In the genomic region with DNA sequence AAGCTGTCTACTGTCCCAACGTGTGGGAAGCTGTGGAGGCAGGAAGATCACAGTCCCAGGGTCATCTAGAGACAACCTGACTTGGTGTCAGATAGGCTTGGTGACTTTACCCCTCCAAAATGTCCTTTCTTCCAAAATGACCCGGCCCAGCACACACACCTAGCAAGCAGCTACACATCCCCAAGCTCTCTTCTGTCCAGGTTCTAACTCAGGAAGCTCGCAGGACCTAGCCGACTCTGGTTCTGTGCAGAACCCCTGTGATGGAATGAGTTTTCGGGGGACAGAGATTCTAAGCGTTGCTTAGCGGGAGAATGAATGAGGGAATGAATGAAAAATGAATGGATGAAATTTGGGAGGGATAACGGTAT, we compare ENCODE assay signal across 9 mouse cellular contexts. TPM values are rescaled to one million over a fixed set of nuclear protein-coding genes. Genes with fewer than 3 reads are reported as not detected.
DNase-seq lines count a peak whose midpoint lies in the region; ATAC-seq and TF ChIP-seq lines count a peak whose summit lies in the region.
"Had no signal": no experiment of that assay in that cellular context is flagged by ENCODE, and none has a peak within 500 bp of the region (broad histone marks: within the 10 kb centered on the region; RNA-seq: fewer than 3 reads in every experiment).

No protein-coding gene starts in this region.

- H3K4me3 ChIP-seq in heart, embryonic 14.5 days (ENCODE audit: control insufficient read depth in 1 of 2, insufficient read depth in 1 of 2, low read depth in 1 of 2, low read length in 2 of 2): peak overlapping the region; percentile 74 to 86
- H3K4me3 ChIP-seq in G1E (ENCODE audit: low read depth, low read length): peak overlapping the region; percentile 90
- peak overlapping the region; percentile 87 for H3K4me3 ChIP-seq in forebrain, embryonic 16.5 days (replicated peaks; ENCODE audit: low read length)
- H3K4me3 ChIP-seq in midbrain, embryonic 10.5 days: peak overlapping the region; percentile 96

- 12% methylated on average over 8 of the region's 8 CpGs for WGBS in heart, embryonic 14.5 days
- WGBS in forebrain, embryonic 16.5 days: 21% methylated on average over 8 of the region's 8 CpGs
- 21% methylated on average over 8 of the region's 8 CpGs for WGBS in midbrain, embryonic 10.5 days

- peak overlapping the region; percentile 81 for H3K4me2 ChIP-seq in heart, embryonic 14.5 days (ENCODE audit: low read length)
- H3K4me2 ChIP-seq in forebrain, embryonic 16.5 days (ENCODE audit: low read length): peak overlapping the region; percentile 77

- no peak for ATAC-seq in heart, embryonic 14.5 days (ENCODE audit: insufficient number of reproducible peaks, insufficient read depth, low FRiP score, low read depth)
- ATAC-seq in G1E (ENCODE audit: extremely low read depth, insufficient number of reproducible peaks, low FRiP score, poor library complexity, severe bottlenecking): no peak
- peak; percentile 24 for ATAC-seq in forebrain, embryonic 16.5 days

- peak overlapping the region in 1 of 2 experiments; percentile 92; a peak in 2 of 4 replicates for H3K27ac ChIP-seq in heart, embryonic 14.5 days (replicated peaks in 1 of 2; ENCODE audit: control insufficient read depth in 1 of 2, insufficient read depth in 1 of 2, low read depth in 2 of 2, low read length in 2 of 2)
- H3K27ac ChIP-seq in forebrain, embryonic 16.5 days (ENCODE audit: low read length): peak overlapping the region; percentile 85
- H3K27ac ChIP-seq in midbrain, embryonic 10.5 days (replicated peaks): peak overlapping the region; percentile 97

- 0 out of 2 replicates have a peak, but pooled peaks cover under 1% of the 10 kb centered on the region for H3K36me3 ChIP-seq in heart, embryonic 14.5 days (ENCODE audit: control insufficient read depth, insufficient read depth, low read length)
- peaks cover 13% of the 10 kb centered on the region for H3K36me3 ChIP-seq in G1E (replicated peaks)
- H3K36me3 ChIP-seq in forebrain, embryonic 16.5 days (ENCODE audit: control insufficient read depth, insufficient read depth): no peaks in the 10 kb centered on the region
- H3K36me3 ChIP-seq in midbrain, embryonic 10.5 days: peaks cover 14% of the 10 kb centered on the region

- no peak for TF ChIP-seq CTCF in G1E (IDR thresholded peaks at IDR 0.05; ENCODE audit: low read depth, low read length)

- peak overlapping the region; percentile 94 for H3K9ac ChIP-seq in heart, embryonic 14.5 days (ENCODE audit: low read length)
- peak overlapping the region; percentile 91 for H3K9ac ChIP-seq in forebrain, embryonic 16.5 days (replicated peaks; ENCODE audit: low read depth, low read length)

- DNase-seq in heart, postnatal 14 days: no peak
- no peak for DNase-seq in G1E (ENCODE audit: low spot score)
- no peak for DNase-seq in midbrain, embryonic 10.5 days (ENCODE audit: low spot score)
- no peak for DNase-seq in right cerebral cortex, adult 2 months (ENCODE audit: low spot score in 2 of 2)
- no peak for DNase-seq in urinary bladder, postnatal 25 days (ENCODE audit: low spot score)
- DNase-seq in urinary bladder, adult 2 months (ENCODE audit: low spot score): no peak

- H3K4me1 ChIP-seq in heart, embryonic 14.5 days (ENCODE audit: control insufficient read depth in 2 of 2, insufficient read depth in 2 of 2, low read length in 2 of 2): peaks cover 8 to 21% of the 10 kb centered on the region in 2 experiments
- H3K4me1 ChIP-seq in G1E (ENCODE audit: insufficient read depth, low read depth, low read length): peaks cover 46% of the 10 kb centered on the region
- H3K4me1 ChIP-seq in forebrain, embryonic 16.5 days (replicated peaks; ENCODE audit: control insufficient read depth, insufficient read depth, low read length): peaks cover 14% of the 10 kb centered on the region
- H3K4me1 ChIP-seq in midbrain, embryonic 10.5 days: peaks cover 17% of the 10 kb centered on the region

- no peaks in the 10 kb centered on the region for H3K9me3 ChIP-seq in heart, embryonic 14.5 days (ENCODE audit: control insufficient read depth, low read length)
- H3K9me3 ChIP-seq in G1E (replicated peaks): no peaks in the 10 kb centered on the region
- H3K9me3 ChIP-seq in forebrain, embryonic 16.5 days (ENCODE audit: control insufficient read depth, low read length): no peaks in the 10 kb centered on the region
- no peaks in the 10 kb centered on the region for H3K9me3 ChIP-seq in midbrain, embryonic 10.5 days (replicated peaks)

- intact Hi-C loops in heart, postnatal 14 days (cut with DNase I): loop anchor here (10.0 kb wide), 1 partner anchor 299 kb away; no protein-coding TSS in a partner anchor

- H3K27me3 ChIP-seq in heart, embryonic 14.5 days (ENCODE audit: control insufficient read depth, insufficient read depth, low read length): 0 out of 2 replicates have a peak, but pooled peaks cover 3% of the 10 kb centered on the region
- H3K27me3 ChIP-seq in G1E (ENCODE audit: insufficient read depth, low read length): peaks cover 4% of the 10 kb centered on the region; the same call in 1 of the 2 replicates
- H3K27me3 ChIP-seq in forebrain, embryonic 16.5 days (replicated peaks; ENCODE audit: control insufficient read depth, insufficient read depth, low read length): peaks cover 12% of the 10 kb centered on the region
- peaks cover 16% of the 10 kb centered on the region; the same call in 1 of the 2 replicates for H3K27me3 ChIP-seq in midbrain, embryonic 10.5 days (ENCODE audit: low read depth, poor library complexity, severe bottlenecking)

RNA-seq across cellular contexts. Expression of gene Map1s, which starts 0.3 kb away (rescaled TPM):
- 24.8 and 29.9 TPM in 2 replicates for polyA plus RNA-seq in heart, embryonic 14.5 days (2014; fragmentation: Nextera tagmentation; extraction: Ambion mirVana)
- total RNA-seq in heart, postnatal 14 days (2021): 10 to 100 TPM; 20.5 to 24.8 TPM
- total RNA-seq in G1E (2014; fragmentation: Nextera tagmentation) (26.3 and 29.6 TPM in 2 replicates), G1E (2017) (8.7 and 9.5 TPM in 2 replicates)
- 135 and 147 TPM in 2 replicates for polyA plus RNA-seq in G1E (2012)
- 63.5 and 67.7 TPM in 2 replicates for polyA plus RNA-seq in forebrain, embryonic 16.5 days (2015; fragmentation: Nextera tagmentation; extraction: Ambion mirVana)
- 69.4 and 74.0 TPM in 2 replicates for polyA plus RNA-seq in midbrain, embryonic 10.5 days (2016; fragmentation: Nextera tagmentation; extraction: Ambion mirVana)
- 30.8 and 34.4 TPM in 2 replicates for polyA plus RNA-seq in urinary bladder, adult 2 months (2012; rRNA removed)

RNA-seq across cellular contexts. Expression of gene Rpl18a, which starts 8.2 kb away (rescaled TPM):
- 3,308 and 3,796 TPM in 2 replicates for polyA plus RNA-seq in heart, embryonic 14.5 days (2014; fragmentation: Nextera tagmentation; extraction: Ambion mirVana)
- total RNA-seq in heart, postnatal 14 days (2021): 100 to 1,000 TPM; 901 to 988 TPM
- total RNA-seq in G1E (2014; fragmentation: Nextera tagmentation): 12,197 and 12,967 TPM in 2 replicates
- 1,575 and 1,810 TPM in 2 replicates for total RNA-seq in G1E (2017)
- polyA plus RNA-seq in G1E (2012): 3,365 and 5,482 TPM in 2 replicates
- 2,480 and 2,641 TPM in 2 replicates for polyA plus RNA-seq in forebrain, embryonic 16.5 days (2015; fragmentation: Nextera tagmentation; extraction: Ambion mirVana)
- polyA plus RNA-seq in midbrain, embryonic 10.5 days (2016; fragmentation: Nextera tagmentation; extraction: Ambion mirVana): 3,389 and 3,784 TPM in 2 replicates
- polyA plus RNA-seq in urinary bladder, adult 2 months (2012; rRNA removed): 3,950 and 3,976 TPM in 2 replicates

RNA-seq across cellular contexts. Expression of gene Slc5a5, which starts 12.9 kb away (rescaled TPM):
- polyA plus RNA-seq in heart, embryonic 14.5 days (2014; fragmentation: Nextera tagmentation; extraction: Ambion mirVana): not detected in 2 replicates
- under 1 TPM in 1 of 2 experiments, not detected in 1; 0.07 TPM for total RNA-seq in heart, postnatal 14 days (2021)
- total RNA-seq in G1E (2014; fragmentation: Nextera tagmentation) (not detected in 2 replicates), G1E (2017) (0.06 TPM in 1 of 2 replicates, not detected in the other)
- 0.26 and 0.28 TPM in 2 replicates for polyA plus RNA-seq in G1E (2012)
- polyA plus RNA-seq in forebrain, embryonic 16.5 days (2015; fragmentation: Nextera tagmentation; extraction: Ambion mirVana): 1.6 and 1.9 TPM in 2 replicates
- polyA plus RNA-seq in midbrain, embryonic 10.5 days (2016; fragmentation: Nextera tagmentation; extraction: Ambion mirVana): 0.42 and 0.63 TPM in 2 replicates
- polyA plus RNA-seq in urinary bladder, adult 2 months (2012; rRNA removed): 1.7 and 2.3 TPM in 2 replicates
- total RNA-seq: hematopoietic stem cell, adult 5-6 weeks had no signal

RNA-seq across cellular contexts. Expression of gene Ccdc124, which starts 31.7 kb away (rescaled TPM):
- polyA plus RNA-seq in heart, embryonic 14.5 days (2014; fragmentation: Nextera tagmentation; extraction: Ambion mirVana): 78.5 and 78.7 TPM in 2 replicates
- total RNA-seq in heart, postnatal 14 days (2021): 10 to 100 TPM; 38.8 to 40.1 TPM
- total RNA-seq in G1E (2014; fragmentation: Nextera tagmentation) (17.0 and 18.9 TPM in 2 replicates), G1E (2017) (16.1 and 16.7 TPM in 2 replicates)
- 171 and 172 TPM in 2 replicates for polyA plus RNA-seq in G1E (2012)
- polyA plus RNA-seq in forebrain, embryonic 16.5 days (2015; fragmentation: Nextera tagmentation; extraction: Ambion mirVana): 152 and 167 TPM in 2 replicates
- polyA plus RNA-seq in midbrain, embryonic 10.5 days (2016; fragmentation: Nextera tagmentation; extraction: Ambion mirVana): 180 and 183 TPM in 2 replicates
- 70.9 and 74.6 TPM in 2 replicates for polyA plus RNA-seq in urinary bladder, adult 2 months (2012; rRNA removed)

RNA-seq across cellular contexts. Expression of gene Kcnn1, which starts 42.4 kb away (rescaled TPM):
- polyA plus RNA-seq in heart, embryonic 14.5 days (2014; fragmentation: Nextera tagmentation; extraction: Ambion mirVana): 1.8 and 2.2 TPM in 2 replicates
- total RNA-seq in heart, postnatal 14 days (2021): 1 to 10 TPM; 3.8 to 4.0 TPM
- total RNA-seq in G1E (2014; fragmentation: Nextera tagmentation): not detected in 2 replicates
- total RNA-seq in G1E (2017): 0.12 and 0.22 TPM in 2 replicates
- polyA plus RNA-seq in G1E (2012): 0.02 and 0.03 TPM in 2 replicates
- polyA plus RNA-seq in forebrain, embryonic 16.5 days (2015; fragmentation: Nextera tagmentation; extraction: Ambion mirVana): 11.2 and 13.4 TPM in 2 replicates
- 9.1 and 13.4 TPM in 2 replicates for polyA plus RNA-seq in midbrain, embryonic 10.5 days (2016; fragmentation: Nextera tagmentation; extraction: Ambion mirVana)
- 5.5 and 5.6 TPM in 2 replicates for polyA plus RNA-seq in urinary bladder, adult 2 months (2012; rRNA removed)
